Mouse (Mus musculus): Measurements from ENCODE around the gene Mtus2. TPM values are rescaled to one million over a fixed set of nuclear protein-coding genes. Genes with fewer than 3 reads are reported as not detected.
"Not testable (repeated sequence)": the region's sequence is repeated elsewhere in the genome, so short reads cannot be mapped to it uniquely, and the experiment has no call there.

The Mtus2 gene
- polyA plus RNA-seq, 1 experiment: 33.3 TPM

- H3K4me3 ChIP-seq (replicated peaks; ENCODE audit: insufficient read depth, low read depth, low read length): no peak overlapping the region
- no peaks in the 10 kb centered on the region for H3K27me3 ChIP-seq (ENCODE audit: control insufficient read depth, insufficient read depth, low read length)
- TF ChIP-seq CTCF (IDR thresholded peaks at IDR 0.05; ENCODE audit: borderline replicate concordance, insufficient read depth, low read depth, low read length) (no peak), POLR2A (IDR thresholded peaks at IDR 0.05; ENCODE audit: borderline replicate concordance, insufficient read depth, low read length) (no peak)
- no peak for DNase-seq
- peaks cover 5% of the 10 kb centered on the region; the same call in 1 of the 2 replicates for H3K4me1 ChIP-seq (ENCODE audit: control insufficient read depth, insufficient read depth, low read length)
- H3K27ac ChIP-seq (ENCODE audit: insufficient read depth, low read length): no peak overlapping the region
- WGBS: 19% methylated on average over 8 of the region's 8 CpGs
These were observed 202.2 kb downstream of the Mtus2 start for GRCm38 (mm10) chr5:148159328-148159727.

DNA sequence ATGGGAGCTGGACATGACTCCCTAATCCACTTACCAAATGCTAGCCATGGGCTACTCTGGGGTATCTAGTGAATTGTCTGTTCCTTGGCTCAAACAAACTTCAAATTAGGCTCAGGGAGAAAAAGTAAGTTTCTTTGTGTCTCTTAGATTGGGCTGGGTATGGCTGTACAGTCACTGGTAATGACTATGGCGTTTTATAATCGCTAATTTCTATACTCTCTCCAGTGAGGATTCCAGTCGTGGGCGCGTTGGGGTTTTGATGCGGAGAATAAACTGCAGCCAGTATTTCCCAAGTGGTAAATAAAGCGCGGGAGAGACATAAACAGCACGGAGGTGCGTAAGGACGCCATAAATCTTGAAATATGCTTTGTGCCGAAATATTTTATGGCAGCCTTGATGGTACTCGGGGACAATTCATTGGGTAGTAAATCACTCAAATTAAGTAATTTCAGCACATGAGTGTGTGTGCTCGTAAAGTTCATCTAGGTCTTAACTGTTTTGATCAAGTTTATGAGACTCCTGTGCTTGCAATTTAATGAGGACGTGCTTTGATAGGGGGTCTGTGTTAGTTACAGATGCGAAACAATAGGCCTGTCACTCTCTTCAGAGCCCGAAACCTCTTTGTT lies 203.5 kb downstream of the Mtus2 start:
- TF ChIP-seq POLR2A (IDR thresholded peaks at IDR 0.05; ENCODE audit: borderline replicate concordance, insufficient read depth, low read length) (no peak), CTCF (IDR thresholded peaks at IDR 0.05; ENCODE audit: borderline replicate concordance, insufficient read depth, low read depth, low read length) (no peak)
- no peak for DNase-seq
- Histone ChIP-seq H3K4me1 (ENCODE audit: control insufficient read depth, insufficient read depth, low read length) (peaks cover 5% of the 10 kb centered on the region; the same call in 1 of the 2 replicates), H3K27ac (ENCODE audit: insufficient read depth, low read length) (no peak overlapping the region), H3K27me3 (ENCODE audit: control insufficient read depth, insufficient read depth, low read length) (no peaks in the 10 kb centered on the region), H3K4me3 (replicated peaks; ENCODE audit: insufficient read depth, low read depth, low read length) (no peak overlapping the region)
- WGBS: 94% methylated on average over 17 of the region's 17 CpGs

DNA sequence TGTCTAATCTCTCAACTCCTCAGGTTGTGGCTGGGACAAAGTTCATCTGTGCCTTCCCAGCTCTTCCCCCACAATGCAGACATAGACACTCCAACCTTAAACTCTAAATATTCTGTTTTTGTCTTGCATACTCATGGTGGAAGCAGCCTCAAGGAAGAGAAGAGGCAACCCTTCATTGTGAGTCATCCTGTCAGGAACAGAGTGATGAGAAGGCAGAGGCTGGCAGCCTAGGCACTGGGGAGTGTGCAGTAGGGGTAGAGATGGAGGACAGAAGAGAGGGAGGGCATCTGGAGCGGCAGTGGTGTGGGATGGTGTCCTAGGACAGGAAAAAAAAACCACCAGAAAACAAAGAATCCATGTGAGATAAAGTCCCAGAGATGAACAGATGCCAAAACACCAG lies 208.0 kb downstream of the Mtus2 start:
- DNase-seq: no peak
- WGBS: 88% methylated on average over 1 of the region's 1 CpGs
- H3K4me3 ChIP-seq (replicated peaks; ENCODE audit: insufficient read depth, low read depth, low read length): no peak overlapping the region
- no peak overlapping the region for H3K27ac ChIP-seq (ENCODE audit: insufficient read depth, low read length)
- TF ChIP-seq CTCF (IDR thresholded peaks at IDR 0.05; ENCODE audit: borderline replicate concordance, insufficient read depth, low read depth, low read length) (no peak), POLR2A (IDR thresholded peaks at IDR 0.05; ENCODE audit: borderline replicate concordance, insufficient read depth, low read length) (no peak)
- no peaks in the 10 kb centered on the region for H3K4me1 ChIP-seq (ENCODE audit: control insufficient read depth, insufficient read depth, low read length)
- H3K27me3 ChIP-seq (ENCODE audit: control insufficient read depth, insufficient read depth, low read length): no peaks in the 10 kb centered on the region

DNA sequence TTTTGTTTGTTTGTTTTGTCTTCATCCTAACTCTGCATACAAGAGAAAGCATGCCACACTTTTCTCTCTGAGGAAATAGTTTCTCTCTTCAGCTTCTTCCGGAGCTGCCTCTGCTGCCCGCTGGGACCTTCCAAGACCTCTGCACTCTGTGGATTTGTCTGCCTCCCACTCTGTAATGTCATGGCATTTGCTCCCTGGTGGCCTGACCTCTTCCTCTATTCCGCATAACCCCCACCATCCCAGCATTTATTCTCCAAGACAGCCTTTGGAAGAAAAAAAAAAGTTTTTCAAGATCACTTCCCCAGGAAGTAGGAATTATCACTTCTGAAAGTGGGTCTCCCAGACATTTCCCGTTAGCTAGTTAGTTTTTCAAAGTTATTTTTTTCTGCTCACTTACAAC lies 218.0 kb downstream of the Mtus2 start:
- Histone ChIP-seq H3K27me3 (ENCODE audit: control insufficient read depth, insufficient read depth, low read length) (no peaks in the 10 kb centered on the region), H3K27ac (ENCODE audit: insufficient read depth, low read length) (no peak overlapping the region), H3K4me1 (ENCODE audit: control insufficient read depth, insufficient read depth, low read length) (no peaks in the 10 kb centered on the region), H3K4me3 (replicated peaks; ENCODE audit: insufficient read depth, low read depth, low read length) (no peak overlapping the region)
- WGBS: 69% methylated on average over 4 of the region's 4 CpGs
- DNase-seq: no peak
- TF ChIP-seq CTCF (IDR thresholded peaks at IDR 0.05; ENCODE audit: borderline replicate concordance, insufficient read depth, low read depth, low read length) (no peak), POLR2A (IDR thresholded peaks at IDR 0.05; ENCODE audit: borderline replicate concordance, insufficient read depth, low read length) (no peak)

DNA sequence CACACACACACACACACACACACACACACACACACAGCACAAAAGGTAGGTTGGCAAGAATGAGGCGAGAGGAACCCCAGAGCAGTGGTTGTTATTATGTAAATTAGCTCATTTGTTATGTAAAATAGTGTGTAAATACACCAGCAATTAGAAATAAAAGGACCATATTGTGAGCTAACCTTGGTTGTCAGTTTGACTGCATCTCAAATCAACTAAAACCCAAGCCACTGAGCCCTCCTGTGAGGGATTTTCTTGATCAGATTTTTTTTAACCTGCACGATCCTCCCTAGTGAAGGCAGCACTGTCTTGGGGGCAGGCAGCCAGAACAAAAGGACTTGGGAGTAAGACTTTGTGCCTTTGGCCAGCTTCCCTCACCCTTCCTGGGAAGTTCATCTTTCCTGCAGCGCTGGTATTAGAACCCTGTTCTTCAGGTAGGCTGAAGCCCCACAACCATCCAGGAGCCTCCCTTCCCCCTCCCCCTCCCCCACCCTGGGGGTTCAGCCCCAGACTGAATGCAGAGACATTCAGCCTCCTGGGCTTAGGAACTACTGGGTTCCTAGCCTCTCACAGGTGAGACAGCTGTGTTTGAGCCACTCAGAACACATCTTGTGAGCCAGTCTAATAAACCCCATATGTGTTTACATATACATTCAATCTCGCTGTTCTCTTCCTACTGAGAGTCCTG lies 218.8 kb downstream of the Mtus2 start:
- Histone ChIP-seq H3K4me1 (ENCODE audit: control insufficient read depth, insufficient read depth, low read length) (no peaks in the 10 kb centered on the region), H3K4me3 (replicated peaks; ENCODE audit: insufficient read depth, low read depth, low read length) (no peak overlapping the region), H3K27me3 (ENCODE audit: control insufficient read depth, insufficient read depth, low read length) (no peaks in the 10 kb centered on the region), H3K27ac (ENCODE audit: insufficient read depth, low read length) (no peak overlapping the region)
- TF ChIP-seq CTCF (IDR thresholded peaks at IDR 0.05; ENCODE audit: borderline replicate concordance, insufficient read depth, low read depth, low read length) (no peak), POLR2A (IDR thresholded peaks at IDR 0.05; ENCODE audit: borderline replicate concordance, insufficient read depth, low read length) (no peak)
- WGBS: 63% methylated on average over 4 of the region's 4 CpGs
- no peak for DNase-seq

DNA sequence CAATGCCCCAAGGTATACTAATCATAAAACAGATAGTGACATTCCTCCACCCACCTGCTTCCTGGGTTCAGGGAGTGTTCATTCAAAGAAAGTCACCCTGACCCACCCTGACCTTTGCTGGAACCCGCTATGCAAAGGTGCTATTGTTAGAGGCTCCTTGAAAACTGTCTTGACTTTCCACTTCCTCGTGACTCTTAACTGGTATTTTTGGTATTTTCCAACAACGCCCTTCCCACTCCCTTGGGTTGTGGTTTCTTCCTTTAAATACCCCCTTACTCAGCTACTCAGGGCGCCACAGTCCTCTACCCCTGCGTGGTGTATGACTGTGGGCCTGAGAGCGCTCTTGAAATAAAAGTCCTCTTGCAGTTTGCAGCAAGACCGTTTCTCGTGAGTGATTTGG lies 219.4 kb downstream of the Mtus2 start:
- 94% methylated on average over 8 of the region's 8 CpGs for WGBS
- not testable (repeated sequence) for H3K4me1 ChIP-seq (ENCODE audit: control insufficient read depth, insufficient read depth, low read length); H3K27me3 ChIP-seq (ENCODE audit: control insufficient read depth, insufficient read depth, low read length); H3K27ac ChIP-seq (ENCODE audit: insufficient read depth, low read length); DNase-seq; H3K4me3 ChIP-seq (replicated peaks; ENCODE audit: insufficient read depth, low read depth, low read length)

GRCm38 (mm10) chr5:148179231-148179630 lies 222.1 kb downstream of the Mtus2 start:
- Histone ChIP-seq H3K4me3 (replicated peaks; ENCODE audit: insufficient read depth, low read depth, low read length) (no peak overlapping the region), H3K4me1 (ENCODE audit: control insufficient read depth, insufficient read depth, low read length) (no peaks in the 10 kb centered on the region; the same call in 1 of the 2 replicates), H3K27me3 (ENCODE audit: control insufficient read depth, insufficient read depth, low read length) (no peaks in the 10 kb centered on the region), H3K27ac (ENCODE audit: insufficient read depth, low read length) (no peak overlapping the region)
- WGBS: 32% methylated on average over 7 of the region's 7 CpGs
- TF ChIP-seq CTCF (IDR thresholded peaks at IDR 0.05; ENCODE audit: borderline replicate concordance, insufficient read depth, low read depth, low read length): no peak
- TF ChIP-seq POLR2A (IDR thresholded peaks at IDR 0.05; ENCODE audit: borderline replicate concordance, insufficient read depth, low read length): no peak
- DNase-seq: no peak

DNA sequence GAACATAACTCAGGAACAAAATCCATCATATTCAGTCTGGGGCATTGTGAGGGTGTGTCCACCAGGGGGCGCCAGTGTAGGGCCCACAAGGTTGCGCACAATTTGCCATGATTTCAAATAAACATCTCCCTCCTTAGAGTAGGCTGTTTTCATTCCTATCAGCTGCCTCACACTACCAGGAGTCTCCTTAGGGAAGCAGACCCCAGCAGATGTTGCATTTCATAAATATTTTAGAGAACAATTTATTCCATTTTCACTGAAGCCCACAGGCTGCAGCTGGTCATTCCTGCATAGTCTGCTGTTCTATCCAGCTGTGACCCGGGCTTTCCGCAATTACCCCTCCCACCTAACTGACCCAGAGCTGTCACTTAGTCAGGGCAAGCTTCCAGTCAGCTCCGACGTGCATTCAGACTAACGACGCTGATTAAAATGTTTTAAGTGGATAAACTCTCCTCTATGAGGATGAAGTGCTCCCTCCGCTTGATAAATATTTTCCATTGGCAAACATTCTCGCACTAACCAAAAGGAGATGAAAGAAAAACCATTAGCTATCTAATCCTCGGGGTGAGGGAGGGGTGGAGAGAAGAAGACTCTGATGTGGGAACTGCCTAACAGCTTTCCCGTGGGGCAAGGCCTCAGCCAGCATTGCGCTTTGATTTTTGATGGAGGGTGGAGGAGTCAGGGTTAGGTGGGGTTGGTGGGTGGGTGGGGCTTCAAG lies 223.6 kb downstream of the Mtus2 start:
- H3K27ac ChIP-seq (ENCODE audit: insufficient read depth, low read length): no peak overlapping the region

More for the DNA sequence above, 223.6 kb downstream of the Mtus2 start:
- TF ChIP-seq CTCF (IDR thresholded peaks at IDR 0.05; ENCODE audit: borderline replicate concordance, insufficient read depth, low read depth, low read length): peak; percentile 68; the same call in 1 of the 2 replicates
- TF ChIP-seq POLR2A (IDR thresholded peaks at IDR 0.05; ENCODE audit: borderline replicate concordance, insufficient read depth, low read length): no peak
- H3K27me3 ChIP-seq (ENCODE audit: control insufficient read depth, insufficient read depth, low read length): no peaks in the 10 kb centered on the region
- WGBS: 53% methylated on average over 13 of the region's 13 CpGs
- no peaks in the 10 kb centered on the region; the same call in 1 of the 2 replicates for H3K4me1 ChIP-seq (ENCODE audit: control insufficient read depth, insufficient read depth, low read length)
- peak in 1 of 2 experiments; percentile 38 for DNase-seq
- H3K4me3 ChIP-seq (replicated peaks; ENCODE audit: insufficient read depth, low read depth, low read length): no peak overlapping the region
